Mouse (Mus musculus): ENCODE results near the gene Il1a.

DNA sequence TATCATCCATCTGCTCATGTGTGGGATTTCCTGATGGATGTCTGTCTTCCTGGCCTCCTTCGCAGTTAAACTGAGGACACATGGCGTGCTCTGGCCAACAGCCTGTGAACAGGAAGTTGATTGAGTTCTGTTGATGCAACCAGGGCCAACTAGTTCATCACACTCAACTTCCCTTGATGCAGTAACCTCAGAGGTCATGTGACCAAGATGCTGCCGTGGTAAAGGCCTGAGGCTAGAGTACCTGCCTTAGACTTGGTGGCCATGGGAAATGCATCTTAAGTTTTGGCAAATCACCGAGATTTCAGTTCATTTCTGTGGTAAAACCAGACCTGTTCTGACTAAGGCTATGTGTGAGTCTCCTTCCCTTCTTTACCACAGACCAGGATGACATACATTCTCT lies 6.1 kb upstream of the Il1a start:
- TF ChIP-seq CTCF (IDR thresholded peaks at IDR 0.05; ENCODE audit: insufficient read depth, low read depth, low read length) (no peak), POLR2A (IDR thresholded peaks at IDR 0.05; ENCODE audit: insufficient read depth, low read depth, low read length) (no peak)

All from olfactory bulb, adult 2 months (tissue).